Mouse (Mus musculus) myocyte (in vitro differentiated cells): ENCODE measurements around the gene Nsrp1. TPM values are rescaled to one million over a fixed set of nuclear protein-coding genes. Genes with fewer than 3 reads are reported as not detected.
A peak's percentile ranks its signal among the peaks of the same experiment; 100 is the strongest.

ENCODE experiments used
- H3K27me3 ChIP-seq: one replicate; pipeline ENCODE4 v1.6.1; 2011; ENCODE audit not compliant: control insufficient read depth, insufficient read depth, insufficient read length
- H3K36me3 ChIP-seq: one replicate; pipeline ENCODE4 v1.6.1; 2011; ENCODE audit not compliant: control insufficient read depth, insufficient read depth
- H3K4me2 ChIP-seq: one replicate; pipeline ENCODE4 v1.6.1; 2011; ENCODE audit warnings: low read depth, control low read depth
- H3K4me3 ChIP-seq: one replicate; pipeline ENCODE4 v1.5.1; 2011; ENCODE audit warnings: mild to moderate bottlenecking, control low read depth, moderate library complexity
- H3K79me2 ChIP-seq: one replicate; pipeline ENCODE4 v1.6.1; 2011; ENCODE audit not compliant: control insufficient read depth, insufficient read depth
- H3ac ChIP-seq: one replicate; pipeline ENCODE4 v1.6.1; 2011; ENCODE audit not compliant: control insufficient read depth, insufficient read length
- CEBPB ChIP-seq: IDR thresholded peaks from 2 replicates; pipeline ENCODE4 v1.6.1; 2011; ENCODE audit warnings: mild to moderate bottlenecking, moderate library complexity; ENCODE audit not compliant: poor library complexity, insufficient read depth, severe bottlenecking
- E2F4 ChIP-seq: IDR thresholded peaks from one replicate; pipeline ENCODE4 v1.6.1; 2011; ENCODE audit warnings: mild to moderate bottlenecking, control low read depth, moderate library complexity; ENCODE audit not compliant: insufficient read depth
- MAX ChIP-seq: IDR thresholded peaks from one replicate; pipeline ENCODE4 v1.6.1; 2011; ENCODE audit warnings: low read depth, mild to moderate bottlenecking, control low read depth
- MYOD1 ChIP-seq, 3 experiments: IDR thresholded peaks; one replicate each; pipeline ENCODE4 v1.6.1; 2011; ENCODE audit warnings: control low read depth in 2 of 3, low read depth in 2 of 3, mild to moderate bottlenecking in 2 of 3, moderate library complexity in 1 of 3; ENCODE audit not compliant: insufficient read length in 2 of 3, control insufficient read depth in 1 of 3
- MYOG ChIP-seq, 3 experiments: IDR thresholded peaks; one replicate each; pipeline ENCODE4 v1.6.1; 2011; ENCODE audit warnings: control low read depth in 2 of 3, low read depth in 2 of 3, mild to moderate bottlenecking in 2 of 3; ENCODE audit not compliant: insufficient read length in 2 of 3, control insufficient read depth in 1 of 3, insufficient read depth in 1 of 3
- POLR2A ChIP-seq: IDR thresholded peaks from one replicate; pipeline ENCODE4 v1.6.1; 2011; ENCODE audit warnings: low read depth, mild to moderate bottlenecking, control low read depth, moderate library complexity; ENCODE audit not compliant: insufficient read length
- POLR2AphosphoS2 ChIP-seq: IDR thresholded peaks from one replicate; pipeline ENCODE4 v1.6.1; 2011; ENCODE audit warnings: low read depth, control low read depth; ENCODE audit not compliant: insufficient read length
- REST ChIP-seq: IDR thresholded peaks from one replicate; pipeline ENCODE4 v1.6.1; 2011; ENCODE audit warnings: mild to moderate bottlenecking, control low read depth, moderate library complexity; ENCODE audit not compliant: insufficient read depth, insufficient read length
- SRF ChIP-seq: IDR thresholded peaks from one replicate; pipeline ENCODE4 v1.6.1; 2011; ENCODE audit warnings: low read depth; ENCODE audit not compliant: control insufficient read depth, insufficient read length
- TCF12 ChIP-seq: IDR thresholded peaks from one replicate; pipeline ENCODE4 v1.6.1; 2011; ENCODE audit warnings: mild to moderate bottlenecking, control low read depth; ENCODE audit not compliant: poor library complexity, insufficient read depth, severe bottlenecking
- TCF3 ChIP-seq: IDR thresholded peaks from one replicate; pipeline ENCODE4 v1.6.1; 2011; ENCODE audit warnings: low read depth, control low read depth; ENCODE audit not compliant: insufficient read length
- USF1 ChIP-seq: IDR thresholded peaks from one replicate; pipeline ENCODE4 v1.6.1; 2011; ENCODE audit warnings: low read depth, mild to moderate bottlenecking, control low read depth, moderate library complexity
- polyA plus RNA-seq: library from polyadenylated mRNA; unstranded; fragments of >200 nt; fragmentation: generic; extraction: Trizol; gene quantifications from one replicate; pipeline ENCODE4 v1.2.1, GENCODE M21; 2012; ENCODE audit warnings: missing spikeins

Gene Nsrp1
- polyA plus RNA-seq, 1 experiment, result 2.9 TPM

DNA sequence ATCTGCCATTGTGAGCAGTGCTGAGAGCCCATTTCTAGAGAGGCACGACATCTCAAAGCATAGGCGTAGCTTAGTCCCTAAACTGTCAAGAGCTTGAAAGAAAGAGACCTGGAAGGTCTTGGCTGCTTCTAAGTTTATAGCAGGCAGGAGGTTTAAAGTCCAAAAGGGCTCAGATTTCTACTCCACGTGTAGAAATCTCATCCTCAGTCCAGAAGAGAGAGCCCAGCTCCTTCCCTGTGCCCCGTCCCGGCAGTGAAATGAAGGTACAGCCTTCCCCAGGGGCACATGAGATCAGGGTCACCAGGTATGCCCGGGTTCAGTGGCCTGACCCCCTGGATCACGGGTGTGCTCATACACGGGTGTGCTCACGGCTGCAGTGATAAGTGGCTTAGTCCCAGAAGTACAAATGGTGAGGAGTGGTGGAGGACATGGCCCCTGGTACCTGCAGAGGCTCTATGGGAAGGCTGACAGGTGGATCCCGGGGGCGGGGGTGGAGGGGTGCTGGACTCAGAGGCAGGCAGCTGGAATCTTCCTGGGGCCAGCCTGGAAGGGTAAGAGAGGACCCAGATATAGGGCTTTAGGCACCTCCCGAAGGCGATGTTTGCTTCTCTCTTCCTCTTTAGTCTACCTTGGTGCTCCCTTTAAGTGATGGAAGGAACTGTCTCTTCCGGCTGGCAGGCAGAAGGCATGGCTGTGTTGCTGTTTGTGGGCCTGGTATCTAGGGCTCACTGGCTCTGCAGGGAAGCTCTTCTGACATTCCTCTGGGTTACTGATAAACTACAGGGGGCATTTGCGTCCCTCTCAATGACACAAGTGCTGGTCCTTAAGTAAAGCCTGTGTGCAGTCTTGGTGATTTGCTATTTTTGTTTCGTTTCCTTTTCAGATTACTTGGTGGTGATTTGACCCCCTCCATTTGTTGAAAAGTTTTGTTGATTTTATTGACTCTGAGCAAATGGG lies 68.9 kb downstream of the Nsrp1 start:
- TF ChIP-seq TCF12 (no peak), MYOD1 (IDR thresholded peaks at IDR 0.05; ENCODE audit: control insufficient read depth in 1 of 3, insufficient read length in 2 of 3, low read depth in 2 of 3) (no peak), POLR2A (no peak), MAX (no peak), REST (no peak), MYOG (IDR thresholded peaks at IDR 0.05; ENCODE audit: control insufficient read depth in 1 of 3, insufficient read depth in 1 of 3, insufficient read length in 2 of 3, low read depth in 2 of 3) (no peak)
- no peaks in the 10 kb centered on the region for H3K27me3 ChIP-seq
- H3ac ChIP-seq, result no peak overlapping the region
- H3K79me2 ChIP-seq, result no peaks in the 10 kb centered on the region
- H3K4me2 ChIP-seq, result no peak overlapping the region
- H3K36me3 ChIP-seq, result no peaks in the 10 kb centered on the region
- no peak overlapping the region for H3K4me3 ChIP-seq

DNA sequence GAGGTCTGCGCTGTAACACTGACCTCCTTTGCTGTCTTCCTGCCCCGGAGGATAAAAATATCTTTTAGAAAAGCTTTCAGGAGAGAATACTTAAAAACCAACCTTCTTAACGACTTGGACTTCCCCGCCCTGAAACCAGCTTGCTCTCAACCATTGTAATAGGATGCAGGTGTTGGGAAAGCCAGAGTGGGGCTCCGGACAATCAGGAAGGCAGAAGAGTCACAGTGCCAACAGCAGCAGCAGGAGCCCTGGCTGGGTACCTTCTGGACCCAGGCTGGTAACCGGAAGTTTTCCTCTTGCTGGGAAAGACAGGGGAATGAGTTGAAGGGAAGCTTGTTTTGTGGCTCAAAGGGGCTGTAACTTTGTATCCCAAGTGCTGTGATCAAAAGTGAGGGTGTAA lies 71.6 kb downstream of the Nsrp1 start:
- TF ChIP-seq TCF12 (no peak), SRF (no peak), REST (no peak), E2F4 (no peak), MAX (no peak), USF1 (no peak), POLR2AphosphoS2 (no peak), MYOG (IDR thresholded peaks at IDR 0.05; ENCODE audit: control insufficient read depth in 1 of 3, insufficient read depth in 1 of 3, insufficient read length in 2 of 3, low read depth in 2 of 3) (no peak), MYOD1 (IDR thresholded peaks at IDR 0.05; ENCODE audit: control insufficient read depth in 1 of 3, insufficient read length in 2 of 3, low read depth in 2 of 3) (no peak), TCF3 (no peak), CEBPB (no peak), POLR2A (no peak)

DNA sequence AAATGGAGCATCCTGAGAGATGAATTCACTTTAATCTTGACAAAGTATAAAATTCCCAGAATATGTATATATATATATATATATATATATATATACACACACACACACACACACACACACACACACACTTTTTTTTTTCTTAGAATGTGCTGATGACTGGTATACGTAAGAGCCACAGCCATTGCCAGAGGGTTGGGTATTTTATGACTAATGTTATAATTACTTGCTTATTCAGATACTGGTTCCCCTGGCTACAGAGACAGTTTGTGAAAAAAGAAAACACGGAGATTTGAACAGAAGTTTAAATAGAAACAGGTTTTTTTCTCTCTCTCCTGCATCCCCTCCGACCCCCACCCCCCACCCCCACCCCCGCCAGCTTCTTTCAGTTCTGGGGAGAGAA lies 72.4 kb downstream of the Nsrp1 start:
- no peak overlapping the region for H3K4me3 ChIP-seq
- TF ChIP-seq POLR2AphosphoS2, result no peak

More for the DNA sequence above, 71.6 kb downstream of the Nsrp1 start:
- Histone ChIP-seq H3K4me2 (no peak overlapping the region), H3K4me3 (no peak overlapping the region), H3ac (no peak overlapping the region), H3K27me3 (no peaks in the 10 kb centered on the region), H3K79me2 (no peaks in the 10 kb centered on the region), H3K36me3 (no peaks in the 10 kb centered on the region)

DNA sequence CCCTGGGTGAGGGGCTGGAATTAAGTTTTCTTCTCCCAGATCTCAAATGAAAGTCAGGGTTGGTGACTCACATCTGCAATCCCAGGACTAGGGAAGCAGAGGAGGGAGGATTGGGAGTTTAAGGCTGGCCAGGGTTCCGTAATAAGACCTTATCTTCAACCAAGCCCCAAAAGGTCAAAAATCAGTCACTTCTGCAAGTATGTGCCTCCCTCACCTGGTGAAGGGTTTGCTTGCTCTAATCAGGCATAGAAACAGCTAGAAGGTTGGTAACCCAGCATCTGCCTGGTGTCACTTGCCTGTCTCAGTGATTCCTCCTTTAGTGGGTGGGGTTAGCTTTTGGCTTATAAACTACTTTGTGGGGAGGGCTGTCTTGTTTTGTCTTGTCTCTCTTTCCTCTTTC lies 75.9 kb downstream of the Nsrp1 start:
- H3K36me3 ChIP-seq, result no peaks in the 10 kb centered on the region
- TF ChIP-seq POLR2AphosphoS2 (no peak), USF1 (no peak), MYOG (IDR thresholded peaks at IDR 0.05; ENCODE audit: control insufficient read depth in 1 of 3, insufficient read depth in 1 of 3, insufficient read length in 2 of 3, low read depth in 2 of 3) (no peak), E2F4 (no peak), TCF3 (no peak), MAX (no peak), TCF12 (no peak), CEBPB (no peak), REST (no peak), SRF (no peak), MYOD1 (IDR thresholded peaks at IDR 0.05; ENCODE audit: control insufficient read depth in 1 of 3, insufficient read length in 2 of 3, low read depth in 2 of 3) (no peak), POLR2A (no peak)

More for the DNA sequence above, 72.4 kb downstream of the Nsrp1 start:
- Histone ChIP-seq H3ac (no peak overlapping the region), H3K79me2 (no peaks in the 10 kb centered on the region), H3K27me3 (no peaks in the 10 kb centered on the region), H3K36me3 (no peaks in the 10 kb centered on the region), H3K4me2 (peak overlapping the region; percentile 53)

DNA sequence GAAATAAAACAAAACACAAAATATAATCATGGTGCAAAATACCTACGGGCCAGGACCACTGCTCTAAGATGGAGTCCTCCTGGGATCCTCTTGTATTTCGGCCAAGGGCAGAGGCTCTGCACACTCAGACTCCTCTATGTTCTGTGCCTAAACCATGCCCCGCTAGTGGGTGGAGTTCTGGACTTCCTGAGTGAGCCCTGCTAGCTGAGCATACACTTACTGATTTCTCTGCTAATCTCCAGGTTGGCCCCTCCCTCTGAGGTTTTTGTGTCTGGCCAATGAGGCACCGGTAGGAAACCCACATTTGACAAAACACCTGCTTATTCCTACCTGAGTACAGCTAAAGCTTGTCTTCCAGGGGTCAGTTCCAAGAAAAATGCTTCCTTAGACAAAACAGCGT lies 77.5 kb downstream of the Nsrp1 start:
- H3K4me3 ChIP-seq, result no peak overlapping the region
- H3ac ChIP-seq, result no peak overlapping the region
- no peaks in the 10 kb centered on the region for H3K79me2 ChIP-seq
- H3K27me3 ChIP-seq, result peaks cover 18% of the 10 kb centered on the region
- TF ChIP-seq POLR2A (no peak), E2F4 (no peak), TCF3 (no peak), USF1 (no peak), REST (no peak), MYOG (IDR thresholded peaks at IDR 0.05; ENCODE audit: control insufficient read depth in 1 of 3, insufficient read depth in 1 of 3, insufficient read length in 2 of 3, low read depth in 2 of 3) (no peak), POLR2AphosphoS2 (no peak), MYOD1 (IDR thresholded peaks at IDR 0.05; ENCODE audit: control insufficient read depth in 1 of 3, insufficient read length in 2 of 3, low read depth in 2 of 3) (no peak), CEBPB (no peak), SRF (no peak), MAX (no peak), TCF12 (no peak)
- H3K4me2 ChIP-seq, result no peak overlapping the region
- no peaks in the 10 kb centered on the region for H3K36me3 ChIP-seq

More for the DNA sequence above, 75.9 kb downstream of the Nsrp1 start:
- Histone ChIP-seq H3K27me3 (peaks cover 8% of the 10 kb centered on the region), H3K4me2 (peak overlapping the region; percentile 57), H3K4me3 (no peak overlapping the region), H3ac (no peak overlapping the region), H3K79me2 (no peaks in the 10 kb centered on the region)
